Mouse (Mus musculus): ENCODE measurements around the gene Ccer1.

DNA sequence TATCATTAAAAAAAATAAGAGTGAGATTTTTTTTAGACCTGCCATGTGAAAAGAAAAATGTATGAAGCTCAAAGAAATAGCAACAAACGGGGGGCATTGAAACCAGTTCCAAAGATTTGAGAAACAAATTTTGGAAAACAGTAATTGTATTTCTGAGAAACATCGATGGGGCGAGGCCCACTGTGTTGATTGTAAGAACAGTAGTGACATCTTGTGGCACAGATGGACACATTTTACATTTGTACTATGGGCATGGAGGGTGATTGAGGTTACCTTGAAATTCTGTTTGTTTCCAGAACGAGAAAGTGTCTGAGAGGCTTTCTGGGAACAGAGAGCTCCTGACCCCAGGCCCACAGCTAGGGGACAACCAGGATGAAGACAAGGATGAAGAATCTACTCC lies 22.7 kb upstream of the Ccer1 start:
- TF ChIP-seq CTCF (IDR thresholded peaks at IDR 0.05; ENCODE audit: control insufficient read depth, insufficient read depth, insufficient replicate concordance, low read depth, low read length) (no peak), POLR2A (IDR thresholded peaks at IDR 0.05; ENCODE audit: control insufficient read depth, low read depth, low read length) (no peak)
